In genomic region chr2:17183696-17184095, GRCm38 (mm10) we compare ENCODE assay signal across 35 mouse cellular contexts.
"Had no signal": no experiment of that assay in that cellular context is flagged by ENCODE, and none has a peak within 500 bp of the region (broad histone marks: within the 10 kb centered on the region; RNA-seq: fewer than 3 reads in every experiment).

No protein-coding gene starts in this region.

- H3K4me3 ChIP-seq: heart, embryonic 10.5 days; heart, embryonic 12.5 days; heart, embryonic 13.5 days; heart, embryonic 15.5 days; hindbrain, embryonic 10.5 days; hindbrain, embryonic 12.5 days; hindbrain, embryonic 13.5 days; hindbrain, embryonic 15.5 days; intestine, embryonic 15.5 days; kidney, embryonic 15.5 days; left cerebral cortex, adult 2 months had no signal

- H3K9ac ChIP-seq: heart, embryonic 12.5 days; heart, embryonic 13.5 days; heart, embryonic 15.5 days; hindbrain, embryonic 12.5 days; hindbrain, embryonic 13.5 days; hindbrain, embryonic 14.5 days; hindbrain, embryonic 15.5 days; intestine, embryonic 15.5 days; kidney, embryonic 15.5 days had no signal

- H3K4me2 ChIP-seq: heart, embryonic 11.5 days; heart, embryonic 12.5 days; heart, embryonic 13.5 days; heart, embryonic 15.5 days; hindbrain, embryonic 12.5 days; hindbrain, embryonic 13.5 days; hindbrain, embryonic 14.5 days; hindbrain, embryonic 15.5 days; intestine, embryonic 15.5 days; kidney, embryonic 15.5 days had no signal

- DNase-seq: heart, postnatal 10 days; heart, postnatal 14 days; heart, postnatal 36 days; heart, postnatal 4 days; kidney, adult 11 months; kidney, adult 18-20 months; kidney, adult 2 months; kidney, adult 8-10 months; kidney, adult 9 months; kidney, postnatal 10 days; kidney, postnatal 14 days; kidney, postnatal 25 days; kidney, postnatal 36 days; kidney, postnatal 4 days; layer of hippocampus, adult 9-11 months; layer of hippocampus, postnatal 36 days had no signal

- H3K9me3 ChIP-seq: heart, embryonic 10.5 days; heart, embryonic 12.5 days; heart, embryonic 13.5 days; heart, embryonic 15.5 days; hindbrain, embryonic 10.5 days; hindbrain, embryonic 12.5 days; hindbrain, embryonic 13.5 days; hindbrain, embryonic 15.5 days; intestine, embryonic 15.5 days; kidney, embryonic 15.5 days had no signal

- H3K27me3 ChIP-seq: heart, embryonic 12.5 days; heart, embryonic 13.5 days; heart, embryonic 15.5 days; hindbrain, embryonic 12.5 days; hindbrain, embryonic 13.5 days; hindbrain, embryonic 15.5 days; intestine, embryonic 15.5 days; kidney, embryonic 15.5 days had no signal

- H3K36me3 ChIP-seq: heart, embryonic 10.5 days; heart, embryonic 12.5 days; heart, embryonic 13.5 days; heart, embryonic 15.5 days; hindbrain, embryonic 10.5 days; hindbrain, embryonic 12.5 days; hindbrain, embryonic 13.5 days; hindbrain, embryonic 15.5 days; intestine, embryonic 15.5 days; kidney, embryonic 15.5 days had no signal

- ATAC-seq: hindbrain, embryonic 16.5 days; hindbrain, postnatal 0 days; inflammation-experienced regulatory T-cells, adult 6 months; intestine, embryonic 15.5 days; intestine, embryonic 16.5 days; intestine, postnatal 0 days had no signal

- H3K27ac ChIP-seq: heart, embryonic 10.5 days; heart, embryonic 13.5 days; heart, embryonic 15.5 days; hindbrain, embryonic 10.5 days; hindbrain, embryonic 12.5 days; hindbrain, embryonic 13.5 days; hindbrain, embryonic 14.5 days; hindbrain, embryonic 15.5 days; hindbrain, postnatal 0 days; intestine, embryonic 15.5 days; kidney, embryonic 15.5 days; kidney, postnatal 0 days; left cerebral cortex, adult 2 months had no signal

- H3K4me1 ChIP-seq: heart, embryonic 10.5 days; heart, embryonic 12.5 days; heart, embryonic 13.5 days; heart, embryonic 15.5 days; hindbrain, embryonic 10.5 days; hindbrain, embryonic 12.5 days; hindbrain, embryonic 13.5 days; hindbrain, embryonic 15.5 days; intestine, embryonic 15.5 days; kidney, embryonic 15.5 days had no signal
